Mouse (Mus musculus): Measurements from ENCODE around the gene Gbp3. TPM values are rescaled to one million over a fixed set of nuclear protein-coding genes. Genes with fewer than 3 reads are reported as not detected.

Gbp3 gene
- polyA plus RNA-seq, 1 experiment = 33.3 TPM

- no peak for DNase-seq
- Histone ChIP-seq H3K4me3 (replicated peaks; ENCODE audit: extremely low read depth, low read depth, low read length) (no peak overlapping the region), H3K4me1 (ENCODE audit: control insufficient read depth, insufficient read depth, low read length) (peaks cover 2% of the 10 kb centered on the region; the same call in 1 of the 2 replicates)
- WGBS = 88% methylated on average over 4 of the region's 4 CpGs
- TF ChIP-seq CTCF (IDR thresholded peaks at IDR 0.05; ENCODE audit: insufficient read depth, low read length) (no peak), POLR2A (IDR thresholded peaks at IDR 0.05; ENCODE audit: borderline replicate concordance, extremely low read depth, low read depth, low read length) (no peak)
These were observed 23.2 kb downstream of the Gbp3 start for GRCm38 (mm10) chr3:142583067-142583466.

- DNase-seq = no peak
- no peak overlapping the region for H3K4me3 ChIP-seq (replicated peaks; ENCODE audit: extremely low read depth, low read depth, low read length)
- TF ChIP-seq POLR2A (IDR thresholded peaks at IDR 0.05; ENCODE audit: borderline replicate concordance, extremely low read depth, low read depth, low read length) = no peak
- TF ChIP-seq CTCF (IDR thresholded peaks at IDR 0.05; ENCODE audit: insufficient read depth, low read length) = no peak
- peaks cover 2% of the 10 kb centered on the region; the same call in 1 of the 2 replicates for H3K4me1 ChIP-seq (ENCODE audit: control insufficient read depth, insufficient read depth, low read length)
These were observed 27.6 kb downstream of the Gbp3 start for GRCm38 (mm10) chr3:142587386-142587785.

GRCm38 (mm10) chr3:142588888-142589287 is 29.1 kb downstream of the Gbp3 start:
- 45% methylated on average over 2 of the region's 2 CpGs for WGBS

GRCm38 (mm10) chr3:142590431-142591067 is 30.7 kb downstream of the Gbp3 start:
- 73% methylated on average over 4 of the region's 4 CpGs for WGBS
- TF ChIP-seq POLR2A (IDR thresholded peaks at IDR 0.05; ENCODE audit: borderline replicate concordance, extremely low read depth, low read depth, low read length) (no peak), CTCF (IDR thresholded peaks at IDR 0.05; ENCODE audit: insufficient read depth, low read length) (no peak)
- Histone ChIP-seq H3K4me3 (replicated peaks; ENCODE audit: extremely low read depth, low read depth, low read length) (no peak overlapping the region), H3K4me1 (ENCODE audit: control insufficient read depth, insufficient read depth, low read length) (peaks cover 2% of the 10 kb centered on the region; the same call in 1 of the 2 replicates)
- DNase-seq = no peak

More at GRCm38 (mm10) chr3:142588888-142589287, 29.1 kb downstream of the Gbp3 start:
- H3K4me1 ChIP-seq (ENCODE audit: control insufficient read depth, insufficient read depth, low read length) = peaks cover 2% of the 10 kb centered on the region; the same call in 1 of the 2 replicates
- no peak overlapping the region for H3K4me3 ChIP-seq (replicated peaks; ENCODE audit: extremely low read depth, low read depth, low read length)
- TF ChIP-seq POLR2A (IDR thresholded peaks at IDR 0.05; ENCODE audit: borderline replicate concordance, extremely low read depth, low read depth, low read length) (no peak), CTCF (IDR thresholded peaks at IDR 0.05; ENCODE audit: insufficient read depth, low read length) (no peak)
- DNase-seq = no peak

- TF ChIP-seq CTCF (IDR thresholded peaks at IDR 0.05; ENCODE audit: insufficient read depth, low read length) = no peak
- TF ChIP-seq POLR2A (IDR thresholded peaks at IDR 0.05; ENCODE audit: borderline replicate concordance, extremely low read depth, low read depth, low read length) = no peak
- 81% methylated on average over 1 of the region's 1 CpGs for WGBS
- no peak for DNase-seq
- Histone ChIP-seq H3K4me1 (ENCODE audit: control insufficient read depth, insufficient read depth, low read length) (no peaks in the 10 kb centered on the region), H3K4me3 (replicated peaks; ENCODE audit: extremely low read depth, low read depth, low read length) (no peak within 1 kb of the TSS)
These were observed 34.7 kb downstream of the Gbp3 start, which contains the start of gene Gbp2b for GRCm38 (mm10) chr3:142594547-142594946. Gbp2b (plus strand) TSS chr3:142594847.

GRCm38 (mm10) chr3:142597923-142598322 is 38.1 kb downstream of the Gbp3 start:
- no peak for DNase-seq
- Histone ChIP-seq H3K4me1 (ENCODE audit: control insufficient read depth, insufficient read depth, low read length) (no peaks in the 10 kb centered on the region), H3K4me3 (replicated peaks; ENCODE audit: extremely low read depth, low read depth, low read length) (no peak overlapping the region)
- 56% methylated on average over 3 of the region's 3 CpGs for WGBS
- no peak for TF ChIP-seq POLR2A (IDR thresholded peaks at IDR 0.05; ENCODE audit: borderline replicate concordance, extremely low read depth, low read depth, low read length)
- no peak for TF ChIP-seq CTCF (IDR thresholded peaks at IDR 0.05; ENCODE audit: insufficient read depth, low read length)

- H3K4me1 ChIP-seq (ENCODE audit: control insufficient read depth, insufficient read depth, low read length) = no peaks in the 10 kb centered on the region
- no peak overlapping the region for H3K4me3 ChIP-seq (replicated peaks; ENCODE audit: extremely low read depth, low read depth, low read length)
- no peak for TF ChIP-seq CTCF (IDR thresholded peaks at IDR 0.05; ENCODE audit: insufficient read depth, low read length)
- no peak for TF ChIP-seq POLR2A (IDR thresholded peaks at IDR 0.05; ENCODE audit: borderline replicate concordance, extremely low read depth, low read depth, low read length)
- DNase-seq = no peak
These were observed 41.8 kb downstream of the Gbp3 start for GRCm38 (mm10) chr3:142601675-142602074.

GRCm38 (mm10) chr3:142618658-142619057 is 58.8 kb downstream of the Gbp3 start:
- Histone ChIP-seq H3K4me1 (ENCODE audit: control insufficient read depth, insufficient read depth, low read length) (peaks cover 7% of the 10 kb centered on the region), H3K4me3 (replicated peaks; ENCODE audit: extremely low read depth, low read depth, low read length) (no peak overlapping the region)
- TF ChIP-seq POLR2A (IDR thresholded peaks at IDR 0.05; ENCODE audit: borderline replicate concordance, extremely low read depth, low read depth, low read length) = no peak
- no peak for TF ChIP-seq CTCF (IDR thresholded peaks at IDR 0.05; ENCODE audit: insufficient read depth, low read length)
- no peak for DNase-seq
- WGBS = 77% methylated on average over 3 of the region's 3 CpGs

- peak overlapping the region; percentile 54 for H3K4me3 ChIP-seq (replicated peaks; ENCODE audit: extremely low read depth, low read depth, low read length)
- no peak for TF ChIP-seq CTCF (IDR thresholded peaks at IDR 0.05; ENCODE audit: insufficient read depth, low read length)
- no peak for TF ChIP-seq POLR2A (IDR thresholded peaks at IDR 0.05; ENCODE audit: borderline replicate concordance, extremely low read depth, low read depth, low read length)
- peaks cover 7% of the 10 kb centered on the region for H3K4me1 ChIP-seq (ENCODE audit: control insufficient read depth, insufficient read depth, low read length)
- no peak for DNase-seq
- 19% methylated on average over 1 of the region's 1 CpGs for WGBS
These were observed 59.8 kb downstream of the Gbp3 start for GRCm38 (mm10) chr3:142619606-142620005.

Data from lung, adult 2 months (tissue).